Mouse (Mus musculus) heart, postnatal 14 days (tissue): ENCODE results near the gene Arl4a. TPM values are rescaled to one million over a fixed set of nuclear protein-coding genes. Genes with fewer than 3 reads are reported as not detected.

ENCODE experiments used
- DNase-seq, 2 experiments: peaks; one replicate each; pipeline ENCODE4 v3.0.0; 2021 to 2022
- intact Hi-C: fragments of 180-260 bp; cut with DNase I; formaldehyde crosslinking; loops from one replicate; pipeline ENCODE4 v1.15.1; 2025
- long read RNA-seq, 2 experiments: library from polyadenylated mRNA; stranded (forward); transcript quantifications; one replicate each; pipeline ENCODE4 v2.0.0; 2021
- total RNA-seq, 2 experiments: library from RNA; stranded (reverse); gene quantifications; 2 replicates each; pipeline ENCODE4 v1.2.3; 2021

Arl4a gene
- 10 to 100 TPM; 23.6 to 27.4 TPM for total RNA-seq
- long read RNA-seq, experiment 1, transcript Arl4a-205 (2 exons, 3,710 nt): minor isoform, 15 of 46 reads
- long read RNA-seq, experiment 1, transcript Arl4a-201 (2 exons, 1,200 nt): major isoform, 30 of 46 reads
- long read RNA-seq, experiment 1, partial matches to known transcripts: 0 of 46 reads
- long read RNA-seq, experiment 1, other reads (novel, unspliced or antisense): 1 of 46 reads
- long read RNA-seq, experiment 2, transcript Arl4a-205 (2 exons, 3,710 nt): minor isoform, 18 of 43 reads
- long read RNA-seq, experiment 2, transcript Arl4a-201 (2 exons, 1,200 nt): major isoform, 24 of 43 reads
- long read RNA-seq, experiment 2, partial matches to known transcripts: 0 of 43 reads
- long read RNA-seq, experiment 2, other reads (novel, unspliced or antisense): 1 of 43 reads

- peak; percentile 93 to 95 for DNase-seq
- intact Hi-C loops: loop anchor here (2.0 to 10.0 kb wide), 4 partner anchors 21 to 373 kb away; no protein-coding TSS in a partner anchor
Observed at GRCm38 (mm10) chr12:40037876-40038463, at the start of gene Arl4a. TSS of gene Arl4a (minus strand) at chr12:40038025.

- no peak for DNase-seq
- intact Hi-C loops: no loop called here
Observed at GRCm38 (mm10) chr12:40085731-40086322, 48.0 kb upstream of the Arl4a start.

DNA sequence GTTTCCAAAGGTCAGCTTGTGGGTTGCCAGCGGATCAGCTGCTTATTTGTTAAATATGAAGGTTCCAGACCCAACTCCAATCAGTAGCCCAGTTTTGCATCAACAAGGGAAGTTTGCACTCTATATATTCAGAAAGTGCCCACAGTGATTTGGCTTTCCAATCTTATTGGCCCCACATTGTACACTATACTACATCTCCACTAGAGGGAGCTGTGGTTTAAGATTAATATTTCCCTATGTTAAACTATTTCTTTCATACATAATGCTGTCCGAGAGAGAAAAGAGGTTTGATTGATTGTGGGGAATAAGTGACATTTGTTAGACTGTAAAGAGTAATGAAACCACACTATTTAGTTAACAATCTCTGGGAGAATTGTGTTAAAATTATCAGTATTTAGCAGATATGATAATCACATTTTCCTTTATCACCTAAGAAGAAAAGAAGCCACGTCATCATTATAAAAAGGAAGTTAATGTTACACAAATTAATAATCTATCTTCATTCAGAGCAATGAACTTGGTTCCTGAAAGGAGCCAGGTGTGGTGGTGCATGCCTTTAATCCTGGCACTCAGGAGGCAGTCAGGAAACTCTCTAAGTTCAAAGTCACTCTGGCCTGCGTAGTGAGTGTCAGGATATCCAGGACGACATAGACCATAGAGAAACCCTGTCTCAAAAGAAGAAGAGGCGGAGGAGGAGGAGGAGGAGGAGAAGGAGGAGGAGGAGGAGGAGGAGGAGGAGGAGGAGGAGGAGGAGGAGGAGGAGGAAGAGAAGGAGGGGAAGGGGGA, 44.8 kb upstream of the Arl4a start:
- no peak for DNase-seq
- intact Hi-C loops: loop anchor here (1.0 kb wide), 1 partner anchor 82 kb away; no protein-coding TSS in a partner anchor

DNA sequence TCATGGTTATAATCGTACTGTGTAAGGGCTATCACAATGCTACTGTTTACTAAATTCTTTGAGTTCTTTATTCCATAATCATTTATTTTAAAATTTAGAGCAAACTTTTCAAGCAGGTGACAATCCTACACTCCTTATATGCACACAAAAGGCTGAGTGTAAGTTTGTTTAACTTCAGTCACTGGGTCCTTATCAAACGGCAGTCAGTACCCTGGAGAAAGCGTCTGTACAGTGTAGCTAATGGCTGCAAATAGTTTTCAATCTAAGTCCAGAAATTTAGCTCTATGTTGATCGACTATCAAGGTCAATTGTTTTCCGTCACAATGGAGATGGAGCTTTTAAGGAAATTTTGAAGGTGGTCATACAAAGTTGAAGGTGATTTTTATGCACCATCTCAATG, 44.2 kb upstream of the Arl4a start:
- intact Hi-C loops: loop anchor here (1.0 kb wide), 1 partner anchor 82 kb away; no protein-coding TSS in a partner anchor
- no peak for DNase-seq

DNA sequence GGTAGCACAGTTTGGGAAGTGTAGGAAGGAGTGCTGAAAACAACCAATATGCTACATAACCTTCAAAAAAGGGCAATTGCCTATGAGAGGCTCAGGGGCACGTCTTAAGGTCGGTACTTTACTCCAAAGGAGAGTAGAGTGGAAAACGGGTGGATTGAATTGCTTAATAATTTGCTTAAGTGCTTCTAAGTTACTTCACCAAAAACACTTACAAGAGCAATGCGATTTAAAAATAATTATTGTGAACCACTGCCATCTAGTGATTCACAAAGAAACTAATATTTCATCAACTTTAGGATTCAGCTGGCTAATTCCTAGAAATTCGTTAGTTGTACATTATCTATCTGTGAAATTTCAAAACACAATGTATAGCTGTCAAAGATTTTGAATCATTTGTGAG, 35.8 kb upstream of the Arl4a start:
- intact Hi-C loops: no loop called here
- DNase-seq: no peak

GRCm38 (mm10) chr12:40047024-40047423, 9.2 kb upstream of the Arl4a start:
- DNase-seq: no peak
- intact Hi-C loops: no loop called here

- intact Hi-C loops: no loop called here
- no peak for DNase-seq
Observed at GRCm38 (mm10) chr12:40043816-40044585, 6.2 kb upstream of the Arl4a start.

DNA sequence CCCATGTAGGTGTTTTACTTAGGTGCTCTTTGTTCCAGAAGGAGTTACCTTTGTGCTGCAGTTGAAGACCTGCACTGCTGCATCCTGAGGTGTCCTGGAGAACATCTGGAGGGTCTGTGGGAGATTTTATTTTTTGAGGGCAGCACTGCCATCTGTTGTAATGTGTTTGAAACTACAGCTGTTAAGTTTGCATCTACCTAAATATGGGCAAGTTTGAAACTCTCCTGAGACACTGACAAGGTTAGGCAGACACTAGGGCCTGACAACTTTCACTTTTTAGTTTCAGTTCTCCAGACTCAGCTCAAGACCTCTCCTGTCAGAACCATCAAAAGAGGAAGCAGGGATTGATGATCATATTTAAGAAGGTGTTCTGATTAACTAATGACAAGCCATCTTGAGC, 2.2 kb upstream of the Arl4a start:
- peak; percentile 10 to 40 for DNase-seq
- intact Hi-C loops: loop anchor here (1.0 kb wide), 2 partner anchors 375 to 530 kb away; no protein-coding TSS in a partner anchor

DNA sequence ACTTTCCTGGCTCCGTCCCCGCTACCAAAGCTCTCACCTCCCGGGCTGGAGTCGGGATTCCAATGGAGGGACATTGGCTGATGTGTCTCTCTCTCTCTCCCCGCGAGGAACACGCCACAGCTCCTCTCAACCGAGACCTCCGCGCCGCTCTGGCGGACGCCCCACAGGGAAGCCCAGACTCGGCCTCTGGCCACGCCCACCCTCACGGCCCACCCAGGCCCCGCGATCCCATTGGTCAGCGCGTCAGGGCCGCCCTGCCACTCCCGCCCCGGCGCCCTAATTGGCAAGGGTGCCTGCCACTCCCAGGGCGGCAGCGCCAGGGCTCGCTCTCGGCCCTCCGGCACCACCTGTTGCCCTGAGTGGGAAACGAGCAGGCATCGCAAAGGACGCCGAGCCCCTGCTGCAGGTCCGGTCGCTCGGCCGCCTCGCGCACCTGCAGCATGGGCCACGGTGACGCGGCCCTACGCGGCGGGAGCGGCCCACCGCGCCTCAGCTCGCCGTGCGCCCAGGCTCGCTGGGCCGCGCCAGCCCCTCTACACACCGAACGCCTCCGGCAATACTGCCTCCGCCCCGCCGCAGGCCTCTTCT, 505 bp downstream of the Arl4a start:
- peak; percentile 99 to 100 for DNase-seq
- intact Hi-C loops: loop anchor here (2.0 to 10.0 kb wide), 4 partner anchors 21 to 373 kb away; no protein-coding TSS in a partner anchor

DNA sequence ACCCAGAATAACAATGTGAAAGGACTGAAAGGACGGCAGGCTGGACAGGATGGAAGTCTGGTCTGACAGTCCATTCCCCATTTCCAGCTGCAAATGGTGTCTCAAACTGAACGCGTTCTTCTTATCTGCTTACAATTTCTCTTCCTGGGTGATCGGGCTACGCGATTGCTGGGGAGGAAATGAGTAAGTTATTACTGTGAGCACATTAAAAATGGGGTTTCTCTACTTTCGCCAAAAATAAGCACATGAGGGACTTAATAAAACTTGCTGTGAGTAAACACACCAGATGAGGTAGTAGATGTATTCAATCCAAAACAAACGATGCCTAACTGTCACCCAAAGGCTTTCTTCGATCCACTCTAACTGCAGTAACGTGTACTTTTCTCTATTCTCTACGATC, 1.2 kb downstream of the Arl4a start:
- intact Hi-C loops: loop anchor here (2.0 to 10.0 kb wide), 4 partner anchors 20 to 372 kb away; no protein-coding TSS in a partner anchor

GRCm38 (mm10) chr12:40035506-40035905, 2.3 kb downstream of the Arl4a start:
- no peak for DNase-seq
- intact Hi-C loops: loop anchor here (5.0 to 10.0 kb wide), 2 partner anchors 81 to 198 kb away; no protein-coding TSS in a partner anchor

More for the DNA sequence above, 1.2 kb downstream of the Arl4a start:
- peak in 1 of 2 experiments; percentile 5 for DNase-seq

GRCm38 (mm10) chr12:40029201-40029600, 8.6 kb downstream of the Arl4a start:
- DNase-seq: no peak
- intact Hi-C loops: no loop called here

DNA sequence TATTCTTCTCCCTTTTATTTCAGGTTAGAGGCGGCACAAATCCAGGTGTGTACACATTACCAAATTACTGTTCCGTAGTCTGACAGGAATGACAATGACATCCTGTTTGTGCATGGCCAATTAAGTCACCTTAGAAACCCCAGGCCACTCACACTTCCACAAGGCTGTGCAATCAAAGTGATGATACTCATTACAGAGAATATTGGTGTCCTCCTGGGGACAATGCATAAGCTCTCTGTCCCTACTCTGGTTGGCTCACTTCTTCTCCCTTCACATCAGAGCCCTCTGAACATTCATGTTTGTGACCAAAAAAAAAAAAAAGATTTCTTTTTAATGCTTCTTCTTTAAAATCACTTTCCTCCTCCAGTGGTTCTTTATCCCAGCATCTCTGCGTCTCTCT, 10.0 kb downstream of the Arl4a start:
- intact Hi-C loops: no loop called here
- no peak for DNase-seq

DNA sequence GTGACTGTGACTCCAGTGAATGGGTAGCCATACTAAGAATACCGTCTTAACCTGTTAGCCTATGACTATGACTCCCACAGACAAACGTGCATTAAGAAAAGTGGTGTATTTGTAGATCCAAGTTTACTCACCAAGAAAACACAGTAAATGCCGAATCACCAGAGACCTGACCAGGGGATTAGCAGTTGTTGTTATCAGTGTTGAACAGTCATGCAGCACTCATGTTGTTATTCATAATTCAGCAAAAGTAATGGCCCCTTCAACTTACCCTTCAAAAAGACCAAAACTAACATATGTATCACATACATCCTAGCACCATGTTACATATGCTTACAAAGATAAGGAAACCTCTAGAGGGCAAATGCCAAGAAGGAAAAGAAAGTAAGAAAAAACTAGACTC, 10.4 kb downstream of the Arl4a start:
- no peak for DNase-seq
- intact Hi-C loops: no loop called here

DNA sequence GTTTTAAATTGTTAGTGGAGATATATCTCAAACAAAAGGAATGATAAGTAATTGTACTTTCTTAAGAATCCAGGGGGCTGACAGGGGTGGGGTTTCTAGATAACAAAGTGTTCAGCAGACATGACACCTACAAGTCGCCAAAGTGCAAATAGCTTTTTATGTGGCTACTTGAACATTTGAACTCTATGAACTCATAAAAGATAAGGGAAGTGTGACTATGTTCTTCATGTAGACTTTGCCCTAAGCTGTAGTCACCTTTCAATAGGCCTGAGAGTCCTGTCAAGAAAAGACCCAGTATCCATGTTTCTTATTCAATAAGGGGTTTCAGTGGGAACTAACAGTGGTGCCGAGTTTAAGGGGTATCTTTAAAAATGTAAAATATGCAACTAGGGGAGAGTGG, 13.9 kb downstream of the Arl4a start:
- DNase-seq: no peak
- intact Hi-C loops: no loop called here

- intact Hi-C loops: no loop called here
- no peak for DNase-seq
Observed at GRCm38 (mm10) chr12:40023014-40023642, 14.7 kb downstream of the Arl4a start.

DNA sequence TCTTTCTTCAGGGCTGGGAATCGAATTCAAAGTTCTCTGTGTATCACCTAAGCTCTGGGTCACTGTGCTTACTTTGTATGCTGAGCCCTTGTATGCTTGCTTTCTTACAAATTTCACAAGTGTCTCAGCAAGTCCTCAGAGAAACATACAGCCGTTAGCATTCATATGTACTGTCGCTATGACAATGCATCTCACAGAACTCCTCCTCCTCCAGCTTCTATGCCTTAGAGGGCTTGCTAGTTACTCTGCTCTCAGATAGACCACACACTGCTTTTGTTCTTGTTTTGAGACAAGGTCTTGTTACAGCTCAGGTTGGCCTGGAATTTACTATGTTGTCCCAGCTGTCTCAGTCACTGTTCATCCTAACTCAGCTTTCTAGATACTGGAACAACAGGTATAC, 15.5 kb downstream of the Arl4a start:
- intact Hi-C loops: no loop called here

DNA sequence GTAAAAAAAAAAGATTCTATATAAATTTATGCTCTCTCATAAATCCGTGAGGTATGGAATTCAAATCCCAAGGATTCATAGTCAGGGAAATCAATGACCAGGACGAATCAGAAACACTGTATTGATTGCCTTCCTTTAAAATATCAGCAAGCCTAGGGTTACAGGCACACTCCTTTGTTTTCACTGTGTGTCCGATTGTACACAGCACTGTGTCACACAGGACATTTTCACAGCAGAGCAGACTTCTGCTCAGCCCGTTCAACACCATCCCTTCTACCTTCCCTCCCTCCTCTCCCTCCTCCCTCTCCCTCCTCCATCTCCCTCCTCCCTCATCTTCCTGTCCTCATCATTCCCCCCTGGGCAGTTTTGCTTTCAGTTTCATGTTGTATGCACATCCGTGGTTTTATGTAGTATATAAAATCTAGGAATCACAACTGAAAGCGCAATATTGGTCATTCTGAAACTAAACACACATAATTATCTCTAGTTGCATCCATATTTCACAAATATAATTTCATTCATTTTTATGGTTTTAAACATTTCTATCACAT, 19.8 kb downstream of the Arl4a start:
- DNase-seq: no peak
- intact Hi-C loops: loop anchor here (2.0 to 10.0 kb wide), 2 partner anchors 19 to 283 kb away; no protein-coding TSS in a partner anchor

More for the DNA sequence above, 15.5 kb downstream of the Arl4a start:
- no peak for DNase-seq
